Mouse (Mus musculus): ENCODE data around the gene Prdm16. TPM values are rescaled to one million over a fixed set of nuclear protein-coding genes. Genes with fewer than 3 reads are reported as not detected.
A peak's percentile ranks its signal among the peaks of the same experiment; 100 is the strongest.

Gene Prdm16
- total RNA-seq, 1 experiment: 3.1 TPM

- in situ Hi-C loops (cut with MboI; ENCODE audit: low sequenced_read_pairs in 2 of 2, unreplicated experiment in 2 of 2): no loop called here
- no peaks in the 10 kb centered on the region for H3K9me3 ChIP-seq (ENCODE audit: control insufficient read depth, insufficient read depth, low read depth, low read length)
- no peak overlapping the region for H3K4me3 ChIP-seq (ENCODE audit: insufficient read depth in 1 of 2, low read depth in 1 of 2, low read length in 2 of 2, poor library complexity in 1 of 2, severe bottlenecking in 1 of 2)
- H3K9ac ChIP-seq (ENCODE audit: insufficient read depth, low read depth, low read length, poor library complexity, severe bottlenecking): no peak overlapping the region
- DNase-seq (ENCODE audit: low read depth, low spot score): no peak
- H3K4me1 ChIP-seq (ENCODE audit: control insufficient read depth in 2 of 2, insufficient read depth in 2 of 2, low read length in 2 of 2, poor library complexity in 1 of 2): peaks cover 0 to 11% of the 10 kb centered on the region in 2 experiments; a peak in 1 of 4 replicates
- no peak overlapping the region for H3K27ac ChIP-seq (ENCODE audit: insufficient read depth, low read depth, low read length, poor library complexity, severe bottlenecking)
- H3K36me3 ChIP-seq (ENCODE audit: control insufficient read depth, insufficient read depth, low read length, poor library complexity, severe bottlenecking): no peaks in the 10 kb centered on the region
- TF ChIP-seq HCFC1 (IDR thresholded peaks at IDR 0.05; ENCODE audit: borderline replicate concordance, insufficient read depth, low read length) (no peak), CHD2 (IDR thresholded peaks at IDR 0.05; ENCODE audit: low read depth, low read length) (no peak), MAFK (IDR thresholded peaks at IDR 0.05; ENCODE audit: insufficient read depth, low read depth, low read length) (no peak), ZNF384 (IDR thresholded peaks at IDR 0.05; ENCODE audit: low read depth, low read length) (no peak), ZC3H11A (IDR thresholded peaks at IDR 0.05; ENCODE audit: borderline replicate concordance, low read depth, low read length) (no peak)
Measured at GRCm38 (mm10) chr4:154642496-154642895, 5.8 kb upstream of the Prdm16 start.

GRCm38 (mm10) chr4:154641296-154642110 lies 4.8 kb upstream of the Prdm16 start:
- no peak for DNase-seq (ENCODE audit: low read depth, low spot score)
- Histone ChIP-seq H3K27ac (ENCODE audit: insufficient read depth, low read depth, low read length, poor library complexity, severe bottlenecking) (no peak overlapping the region), H3K9me3 (ENCODE audit: control insufficient read depth, insufficient read depth, low read depth, low read length) (no peaks in the 10 kb centered on the region)

GRCm38 (mm10) chr4:154640443-154641295 lies 4.0 kb upstream of the Prdm16 start:
- Histone ChIP-seq H3K4me1 (ENCODE audit: control insufficient read depth in 2 of 2, insufficient read depth in 2 of 2, low read length in 2 of 2, poor library complexity in 1 of 2) (peaks cover 0 to 11% of the 10 kb centered on the region in 2 experiments; a peak in 1 of 4 replicates), H3K4me3 (ENCODE audit: insufficient read depth in 1 of 2, low read depth in 1 of 2, low read length in 2 of 2, poor library complexity in 1 of 2, severe bottlenecking in 1 of 2) (no peak overlapping the region), H3K27ac (ENCODE audit: insufficient read depth, low read depth, low read length, poor library complexity, severe bottlenecking) (no peak overlapping the region), H3K9me3 (ENCODE audit: control insufficient read depth, insufficient read depth, low read depth, low read length) (no peaks in the 10 kb centered on the region), H3K36me3 (ENCODE audit: control insufficient read depth, insufficient read depth, low read length, poor library complexity, severe bottlenecking) (no peaks in the 10 kb centered on the region), H3K9ac (ENCODE audit: insufficient read depth, low read depth, low read length, poor library complexity, severe bottlenecking) (no peak overlapping the region)
- in situ Hi-C loops (cut with MboI; ENCODE audit: low sequenced_read_pairs in 2 of 2, unreplicated experiment in 2 of 2): no loop called here
- no peak for TF ChIP-seq ZC3H11A (IDR thresholded peaks at IDR 0.05; ENCODE audit: borderline replicate concordance, low read depth, low read length)
- TF ChIP-seq HCFC1 (IDR thresholded peaks at IDR 0.05; ENCODE audit: borderline replicate concordance, insufficient read depth, low read length): no peak
- no peak for TF ChIP-seq ZNF384 (IDR thresholded peaks at IDR 0.05; ENCODE audit: low read depth, low read length)
- no peak for TF ChIP-seq CHD2 (IDR thresholded peaks at IDR 0.05; ENCODE audit: low read depth, low read length)
- no peak for TF ChIP-seq MAFK (IDR thresholded peaks at IDR 0.05; ENCODE audit: insufficient read depth, low read depth, low read length)
- no peak for DNase-seq (ENCODE audit: low read depth, low spot score)

More at GRCm38 (mm10) chr4:154641296-154642110, 4.8 kb upstream of the Prdm16 start:
- TF ChIP-seq CHD2 (IDR thresholded peaks at IDR 0.05; ENCODE audit: low read depth, low read length): no peak
- no peaks in the 10 kb centered on the region for H3K36me3 ChIP-seq (ENCODE audit: control insufficient read depth, insufficient read depth, low read length, poor library complexity, severe bottlenecking)
- H3K4me1 ChIP-seq (ENCODE audit: control insufficient read depth in 2 of 2, insufficient read depth in 2 of 2, low read length in 2 of 2, poor library complexity in 1 of 2): peaks cover 0 to 11% of the 10 kb centered on the region in 2 experiments; a peak in 1 of 4 replicates
- H3K4me3 ChIP-seq (ENCODE audit: insufficient read depth in 1 of 2, low read depth in 1 of 2, low read length in 2 of 2, poor library complexity in 1 of 2, severe bottlenecking in 1 of 2): peak overlapping the region in 1 of 2 experiments; percentile 14; a peak in 2 of 4 replicates
- H3K9ac ChIP-seq (ENCODE audit: insufficient read depth, low read depth, low read length, poor library complexity, severe bottlenecking): no peak overlapping the region
- in situ Hi-C loops (cut with MboI; ENCODE audit: low sequenced_read_pairs in 2 of 2, unreplicated experiment in 2 of 2): no loop called here

- Histone ChIP-seq H3K9me3 (ENCODE audit: control insufficient read depth, insufficient read depth, low read depth, low read length) (no peaks in the 10 kb centered on the region), H3K9ac (ENCODE audit: insufficient read depth, low read depth, low read length, poor library complexity, severe bottlenecking) (no peak overlapping the region), H3K27ac (ENCODE audit: insufficient read depth, low read depth, low read length, poor library complexity, severe bottlenecking) (no peak overlapping the region), H3K36me3 (ENCODE audit: control insufficient read depth, insufficient read depth, low read length, poor library complexity, severe bottlenecking) (no peaks in the 10 kb centered on the region), H3K4me3 (ENCODE audit: insufficient read depth in 1 of 2, low read depth in 1 of 2, low read length in 2 of 2, poor library complexity in 1 of 2, severe bottlenecking in 1 of 2) (no peak overlapping the region), H3K4me1 (ENCODE audit: control insufficient read depth in 2 of 2, insufficient read depth in 2 of 2, low read length in 2 of 2, poor library complexity in 1 of 2) (peaks cover 0 to 12% of the 10 kb centered on the region in 2 experiments; a peak in 1 of 4 replicates)
- DNase-seq (ENCODE audit: low read depth, low spot score): no peak
- in situ Hi-C loops (cut with MboI; ENCODE audit: low sequenced_read_pairs in 2 of 2, unreplicated experiment in 2 of 2): no loop called here
- TF ChIP-seq ZC3H11A (IDR thresholded peaks at IDR 0.05; ENCODE audit: borderline replicate concordance, low read depth, low read length) (no peak), ZNF384 (IDR thresholded peaks at IDR 0.05; ENCODE audit: low read depth, low read length) (no peak), HCFC1 (IDR thresholded peaks at IDR 0.05; ENCODE audit: borderline replicate concordance, insufficient read depth, low read length) (no peak), MAFK (IDR thresholded peaks at IDR 0.05; ENCODE audit: insufficient read depth, low read depth, low read length) (no peak), CHD2 (IDR thresholded peaks at IDR 0.05; ENCODE audit: low read depth, low read length) (no peak)
Measured at GRCm38 (mm10) chr4:154639591-154640442, 3.1 kb upstream of the Prdm16 start.
